Mouse (Mus musculus) hindbrain, embryonic 15.5 days (tissue): Measurements from ENCODE around the gene Jagn1. TPM values are rescaled to one million over a fixed set of nuclear protein-coding genes. Genes with fewer than 3 reads are reported as not detected.

ENCODE experiments used
- ATAC-seq: fragments of 200-750 bp; cut with Nextera tagmentation; 2 replicates; pipeline ENCODE4 v1.8.0; 2017; ENCODE audit warnings: low read depth, moderate number of reproducible peaks, moderate TSS enrichment; ENCODE audit not compliant: low FRiP score
- H3K27ac ChIP-seq: fragments of 300-500 bp; sonication (generic); replicated peaks from 2 replicates; pipeline ENCODE4 v1.5.1; 2015; ENCODE audit warnings: mild to moderate bottlenecking, inconsistent platforms
- H3K27me3 ChIP-seq: fragments of 300-500 bp; sonication (generic); 2 replicates; pipeline ENCODE4 v1.6.1; 2015; ENCODE audit warnings: control low read depth, inconsistent platforms
- H3K36me3 ChIP-seq: fragments of 300-500 bp; sonication (generic); 2 replicates; pipeline ENCODE4 v1.6.1; 2015; ENCODE audit warnings: control low read depth, inconsistent platforms
- H3K4me1 ChIP-seq: fragments of 300-500 bp; sonication (generic); replicated peaks from 2 replicates; pipeline ENCODE4 v1.6.1; 2015; ENCODE audit warnings: control low read depth, inconsistent platforms
- H3K4me2 ChIP-seq: fragments of 300-500 bp; sonication (generic); 2 replicates; pipeline ENCODE4 v1.6.1; 2015; ENCODE audit warnings: moderate library complexity, mild to moderate bottlenecking, inconsistent platforms
- H3K4me3 ChIP-seq: fragments of 300-500 bp; sonication (generic); 2 replicates; pipeline ENCODE4 v1.5.1; 2015; ENCODE audit warnings: mild to moderate bottlenecking, inconsistent platforms
- H3K9ac ChIP-seq: fragments of 300-500 bp; sonication (generic); 2 replicates; pipeline ENCODE4 v1.6.1; 2015; ENCODE audit warnings: inconsistent platforms
- H3K9me3 ChIP-seq: fragments of 300-500 bp; sonication (generic); 2 replicates; pipeline ENCODE4 v1.6.1; 2016; ENCODE audit warnings: control low read depth, inconsistent platforms
- WGBS: fragments of 180-500 bp; shearing (Covaris S2); methylation state at CpG from one replicate; pipeline ENCODE4 v1.1.7; 2015; 5-methylcytosine and 5-hydroxymethylcytosine counted together
- polyA plus RNA-seq: library from polyadenylated mRNA; unstranded; fragments of >200 nt; fragmentation: Nextera tagmentation; extraction: Ambion mirVana; gene quantifications from 2 replicates; pipeline ENCODE4 v1.2.1, GENCODE M21; 2015

Gene Jagn1
- polyA plus RNA-seq, 1 experiment from 2014 or later = 98.2 TPM

DNA sequence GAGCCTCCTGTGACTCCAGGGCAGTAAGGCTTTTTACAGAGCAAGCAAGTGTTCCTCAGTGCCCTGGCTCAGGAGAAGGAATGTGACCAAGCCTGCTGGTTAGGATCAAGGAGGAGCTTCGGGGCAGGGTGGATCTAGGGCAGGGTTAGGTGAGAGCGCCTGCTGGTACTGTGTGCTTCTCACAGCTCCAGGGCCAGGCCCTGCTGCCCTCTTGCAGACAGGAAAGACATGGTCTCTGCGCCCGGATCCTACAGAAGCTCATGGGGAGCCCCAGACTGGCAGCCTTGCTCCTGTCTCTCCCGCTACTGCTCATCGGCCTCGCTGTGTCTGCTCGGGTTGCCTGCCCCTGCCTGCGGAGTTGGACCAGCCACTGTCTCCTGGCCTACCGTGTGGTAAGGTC lies 16.3 kb downstream of the Jagn1 start:
- WGBS = 65% methylated on average over 10 of the region's 10 CpGs

DNA sequence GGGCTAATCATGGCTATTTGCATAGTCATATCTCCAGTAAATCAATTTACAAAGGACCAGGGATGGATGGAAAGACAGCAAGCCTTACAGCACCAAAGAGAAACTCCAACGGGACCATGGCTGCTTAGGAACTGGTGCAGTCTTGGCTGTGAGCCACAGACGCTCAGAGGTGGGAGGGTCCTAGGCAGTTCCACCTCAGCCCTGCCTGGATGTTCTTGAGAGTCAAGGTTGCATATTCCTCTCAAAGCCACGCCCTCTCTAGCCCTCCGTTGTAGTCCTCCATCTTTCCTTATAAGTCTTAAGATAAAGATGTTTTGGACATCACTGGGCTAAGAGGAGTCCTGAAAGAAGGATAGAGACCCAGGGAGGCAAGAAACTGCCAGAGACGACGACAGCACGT lies 21.7 kb downstream of the Jagn1 start:
- H3K36me3 ChIP-seq = no peaks in the 10 kb centered on the region
- H3K27me3 ChIP-seq = 0 out of 2 replicates have a peak, but pooled peaks cover 4% of the 10 kb centered on the region
- 72% methylated on average over 7 of the region's 7 CpGs for WGBS
- H3K4me1 ChIP-seq = no peaks in the 10 kb centered on the region; the same call in 1 of the 2 replicates
- no peak overlapping the region for H3K9ac ChIP-seq
- H3K4me2 ChIP-seq = no peak overlapping the region
- no peak for ATAC-seq
- H3K9me3 ChIP-seq = no peaks in the 10 kb centered on the region
- no peak overlapping the region for H3K4me3 ChIP-seq
- H3K27ac ChIP-seq = no peak overlapping the region

More for the DNA sequence above, 16.3 kb downstream of the Jagn1 start:
- Histone ChIP-seq H3K4me2 (no peak overlapping the region), H3K9ac (no peak overlapping the region), H3K4me3 (no peak overlapping the region), H3K4me1 (no peaks in the 10 kb centered on the region), H3K27me3 (no peaks in the 10 kb centered on the region), H3K36me3 (no peaks in the 10 kb centered on the region), H3K9me3 (no peaks in the 10 kb centered on the region), H3K27ac (no peak overlapping the region)
- ATAC-seq = no peak

DNA sequence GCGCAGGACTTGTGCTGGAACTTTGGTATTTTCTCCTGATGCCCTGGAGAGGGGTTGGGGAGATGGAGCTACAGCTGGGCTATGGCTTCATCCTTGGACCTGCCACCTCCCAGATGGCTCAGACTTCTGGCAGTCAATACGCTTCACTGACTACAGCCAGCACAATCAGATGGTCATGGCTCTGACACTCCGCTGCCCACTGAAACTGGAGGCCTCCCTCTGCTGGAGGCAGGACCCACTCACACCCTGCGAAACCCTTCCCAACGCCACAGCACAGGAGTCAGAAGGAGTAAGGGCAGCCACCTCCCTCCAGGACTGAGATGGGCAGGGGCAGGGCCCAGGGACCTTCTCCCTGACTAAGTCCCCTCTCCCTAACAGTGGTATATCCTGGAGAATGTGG lies 23.2 kb downstream of the Jagn1 start:
- Histone ChIP-seq H3K36me3 (no peaks in the 10 kb centered on the region), H3K4me3 (no peak overlapping the region), H3K4me1 (peaks cover 9% of the 10 kb centered on the region), H3K9me3 (no peaks in the 10 kb centered on the region), H3K27ac (no peak overlapping the region), H3K27me3 (peaks cover 8% of the 10 kb centered on the region), H3K4me2 (no peak overlapping the region), H3K9ac (no peak overlapping the region)
- no peak for ATAC-seq
- 54% methylated on average over 5 of the region's 5 CpGs for WGBS

DNA sequence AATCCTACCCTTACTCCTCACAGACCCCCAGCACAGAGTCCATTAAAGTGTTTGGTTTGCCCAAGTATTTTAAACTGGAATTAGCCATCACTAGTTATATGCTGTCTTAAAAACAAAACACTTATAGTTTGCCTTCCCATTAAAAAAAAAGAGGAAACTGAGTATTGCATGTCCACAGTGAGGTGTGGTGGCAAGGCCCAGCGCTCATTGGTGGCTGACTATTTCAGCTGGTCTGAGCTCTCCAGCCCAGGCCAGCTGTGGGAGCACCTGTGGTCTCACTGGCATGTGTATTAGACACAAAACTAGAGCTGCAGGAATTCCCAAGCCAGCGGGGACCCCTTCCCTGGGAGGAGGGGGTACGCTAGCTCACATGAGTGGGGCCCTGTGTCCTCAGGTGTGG lies 26.1 kb downstream of the Jagn1 start:
- ATAC-seq = no peak
- no peaks in the 10 kb centered on the region for H3K9me3 ChIP-seq
- H3K4me2 ChIP-seq = no peak overlapping the region
- WGBS = 58% methylated on average over 3 of the region's 3 CpGs
- no peaks in the 10 kb centered on the region for H3K36me3 ChIP-seq
- no peak overlapping the region for H3K4me3 ChIP-seq
- H3K4me1 ChIP-seq = peaks cover 14% of the 10 kb centered on the region
- H3K9ac ChIP-seq = no peak overlapping the region
- H3K27me3 ChIP-seq = peaks cover 22% of the 10 kb centered on the region
- H3K27ac ChIP-seq = no peak overlapping the region

DNA sequence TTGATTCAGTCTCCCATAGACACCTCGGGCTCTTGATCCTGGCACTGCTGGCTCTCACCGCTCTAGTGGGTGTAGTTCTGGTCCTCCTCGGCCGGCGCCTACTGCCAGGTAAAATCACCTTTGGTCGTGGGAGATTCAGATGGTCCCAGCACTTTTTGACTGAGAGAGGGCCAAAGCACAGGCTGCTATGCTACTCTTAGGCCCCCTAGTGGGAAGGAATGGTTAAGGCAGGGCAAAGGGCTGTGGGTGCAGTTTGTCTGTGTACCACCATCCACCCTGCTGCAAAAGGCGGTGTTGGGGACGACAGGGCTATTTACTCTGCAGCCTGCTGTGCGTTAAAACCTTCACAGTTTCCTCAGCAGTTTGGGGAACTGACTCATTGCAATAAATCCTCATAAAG lies 26.7 kb downstream of the Jagn1 start:
- peak overlapping the region; percentile 30; the same call in 1 of the 2 replicates for H3K9ac ChIP-seq
- H3K27me3 ChIP-seq = peaks cover 22% of the 10 kb centered on the region
- H3K4me2 ChIP-seq = peak overlapping the region; percentile 69
- no peak overlapping the region for H3K27ac ChIP-seq
- no peaks in the 10 kb centered on the region for H3K36me3 ChIP-seq
- ATAC-seq = peak; percentile 54
- H3K4me3 ChIP-seq = peak overlapping the region; percentile 38
- H3K9me3 ChIP-seq = no peaks in the 10 kb centered on the region
- WGBS = 11% methylated on average over 9 of the region's 9 CpGs
- H3K4me1 ChIP-seq = peaks cover 14% of the 10 kb centered on the region

DNA sequence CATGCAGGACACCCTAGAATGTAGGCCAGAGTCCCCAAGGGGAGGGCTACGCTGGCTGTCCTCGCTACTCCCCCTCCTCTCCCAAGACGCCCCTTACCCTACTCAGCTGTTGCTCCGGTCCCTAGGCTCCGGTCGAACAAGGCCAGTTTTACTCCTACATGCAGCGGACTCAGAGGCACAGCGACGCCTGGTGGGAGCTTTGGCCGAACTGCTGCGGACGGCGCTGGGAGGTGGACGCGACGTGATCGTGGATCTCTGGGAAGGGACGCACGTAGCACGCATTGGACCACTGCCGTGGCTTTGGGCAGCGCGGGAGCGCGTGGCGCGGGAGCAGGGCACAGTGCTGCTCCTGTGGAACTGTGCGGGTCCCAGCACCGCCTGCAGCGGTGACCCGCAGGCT lies 27.1 kb downstream of the Jagn1 start:
- WGBS = 2% methylated on average over 31 of the region's 31 CpGs
- peak; percentile 76 for ATAC-seq
- Histone ChIP-seq H3K4me1 (peaks cover 14% of the 10 kb centered on the region), H3K9ac (peak overlapping the region; percentile 30; the same call in 1 of the 2 replicates), H3K9me3 (no peaks in the 10 kb centered on the region), H3K4me2 (peak overlapping the region; percentile 69), H3K27ac (no peak overlapping the region), H3K27me3 (peaks cover 22% of the 10 kb centered on the region), H3K4me3 (peak overlapping the region; percentile 38), H3K36me3 (no peaks in the 10 kb centered on the region)

DNA sequence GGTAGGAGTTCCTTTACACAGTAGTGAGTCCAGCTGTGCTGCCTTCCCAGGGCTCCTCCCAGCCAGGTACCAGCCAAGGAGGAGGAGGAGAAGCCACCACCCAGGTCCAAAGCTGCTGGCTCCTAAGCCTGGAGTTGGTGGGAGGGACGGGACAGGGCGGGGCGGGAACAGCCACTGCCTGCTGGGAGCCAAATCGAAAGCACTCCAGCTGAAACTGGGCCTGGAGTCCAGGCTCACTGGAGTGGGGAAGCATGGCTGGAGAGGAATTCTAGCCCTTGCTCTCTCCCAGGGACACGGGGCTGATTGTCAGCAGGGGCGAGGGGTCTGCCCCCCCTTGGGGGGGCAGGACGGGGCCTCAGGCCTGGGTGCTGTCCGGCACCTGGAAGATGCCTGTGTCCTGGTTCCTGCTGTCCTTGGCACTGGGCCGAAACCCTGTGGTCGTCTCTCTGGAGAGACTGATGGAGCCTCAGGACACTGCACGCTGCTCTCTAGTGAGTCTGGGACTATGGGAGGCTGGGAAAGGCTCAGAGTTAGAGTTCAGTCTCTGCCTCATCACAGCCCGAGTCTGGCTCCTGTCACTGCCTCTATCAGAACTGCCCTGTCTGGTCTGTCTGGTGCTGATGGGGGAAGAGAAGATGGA lies 29.0 kb downstream of the Jagn1 start, which contains the start of gene Il17rc:
Gene Il17rc, plus strand, starts transcription at position 131 of the 640 bp plus-strand sequence.
- Histone ChIP-seq H3K4me1 (peaks cover 14% of the 10 kb centered on the region), H3K27me3 (peaks cover 22% of the 10 kb centered on the region), H3K9ac (0 out of 2 replicates have a peak within 1 kb of the TSS, but pooled peaks have one; percentile 9), H3K4me2 (peak within 1 kb of the TSS; percentile 30), H3K36me3 (no peaks in the 10 kb centered on the region), H3K27ac (no peak within 1 kb of the TSS), H3K4me3 (no peak within 1 kb of the TSS), H3K9me3 (no peaks in the 10 kb centered on the region)
- ATAC-seq = no peak
- WGBS = 18% methylated on average over 12 of the region's 12 CpGs

DNA sequence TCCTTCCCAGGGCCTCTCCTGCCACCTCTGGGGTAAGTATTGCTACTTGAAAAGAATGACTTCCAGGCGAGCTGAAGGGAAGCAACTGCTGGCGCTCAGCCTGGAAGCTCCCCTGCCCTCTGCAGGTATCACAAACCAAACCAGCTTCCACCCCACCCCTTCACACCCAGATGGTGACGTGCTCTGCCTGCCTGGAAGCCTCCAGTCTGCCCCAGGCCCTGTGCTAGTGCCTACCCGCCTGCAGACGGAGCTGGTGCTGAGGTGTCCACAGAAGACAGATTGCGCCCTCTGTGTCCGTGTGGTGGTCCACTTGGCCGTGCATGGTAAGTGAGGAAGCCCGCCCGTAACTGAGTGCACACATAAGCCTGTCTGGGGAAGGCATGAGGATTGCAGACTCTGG lies 29.7 kb downstream of the Jagn1 start:
- Histone ChIP-seq H3K27me3 (peaks cover 22% of the 10 kb centered on the region), H3K27ac (no peak overlapping the region), H3K4me2 (no peak overlapping the region), H3K36me3 (no peaks in the 10 kb centered on the region), H3K9ac (0 out of 2 replicates have a peak overlapping the region, but pooled peaks have one; percentile 9), H3K9me3 (no peaks in the 10 kb centered on the region), H3K4me1 (peaks cover 14% of the 10 kb centered on the region), H3K4me3 (no peak overlapping the region)
- ATAC-seq = no peak
- WGBS = 62% methylated on average over 10 of the region's 10 CpGs

DNA sequence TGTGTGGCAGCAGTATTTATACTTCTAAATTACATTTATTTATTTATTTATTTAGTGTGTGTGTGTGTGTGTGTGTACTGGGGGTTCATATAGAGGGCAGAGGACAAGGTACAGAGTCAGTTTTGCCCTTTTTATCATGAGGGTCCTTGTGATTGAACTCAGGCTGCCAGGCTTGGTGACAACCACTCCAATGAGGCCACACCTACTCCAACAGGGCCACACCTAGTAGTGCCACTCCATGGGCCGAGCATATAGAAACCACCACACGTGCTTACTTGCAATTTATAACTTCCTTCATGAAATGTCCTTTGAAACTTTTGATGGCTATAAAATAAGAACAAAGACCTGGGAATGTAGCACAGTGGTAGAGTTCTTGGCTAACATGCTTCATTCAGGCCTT lies 30.9 kb downstream of the Jagn1 start:
- no peak overlapping the region for H3K9ac ChIP-seq
- H3K27me3 ChIP-seq = peaks cover 18% of the 10 kb centered on the region
- no peak for ATAC-seq
- no peak overlapping the region for H3K4me2 ChIP-seq
- H3K4me3 ChIP-seq = no peak overlapping the region
- WGBS = 88% methylated on average over 2 of the region's 2 CpGs
- H3K27ac ChIP-seq = no peak overlapping the region
- no peaks in the 10 kb centered on the region for H3K36me3 ChIP-seq
- H3K4me1 ChIP-seq = peaks cover 14% of the 10 kb centered on the region
- no peaks in the 10 kb centered on the region for H3K9me3 ChIP-seq

DNA sequence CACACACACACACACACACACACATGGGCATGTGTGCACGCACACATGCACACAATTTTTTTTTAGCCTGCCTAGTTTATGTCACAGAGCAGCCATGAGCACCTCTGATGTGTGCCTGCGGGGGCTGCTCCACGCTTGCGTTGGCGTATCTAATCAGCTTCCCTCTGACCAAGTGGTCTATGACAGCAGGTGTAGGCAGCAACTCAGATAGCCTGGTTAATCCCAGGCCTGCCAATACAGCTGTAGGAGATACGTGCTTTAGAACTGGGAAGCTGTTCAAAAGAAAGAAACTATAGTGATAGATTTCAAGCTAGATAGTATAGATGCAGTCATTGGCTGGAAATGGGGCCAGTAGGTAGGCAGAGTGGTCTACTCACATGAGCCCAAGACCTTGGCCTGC lies 31.3 kb downstream of the Jagn1 start:
- no peak overlapping the region for H3K4me3 ChIP-seq
- H3K36me3 ChIP-seq = no peaks in the 10 kb centered on the region
- peaks cover 14% of the 10 kb centered on the region for H3K4me1 ChIP-seq
- WGBS = 86% methylated on average over 6 of the region's 6 CpGs
- H3K9me3 ChIP-seq = no peaks in the 10 kb centered on the region
- H3K4me2 ChIP-seq = no peak overlapping the region
- peaks cover 18% of the 10 kb centered on the region for H3K27me3 ChIP-seq
- H3K27ac ChIP-seq = no peak overlapping the region
- H3K9ac ChIP-seq = no peak overlapping the region
- no peak for ATAC-seq

DNA sequence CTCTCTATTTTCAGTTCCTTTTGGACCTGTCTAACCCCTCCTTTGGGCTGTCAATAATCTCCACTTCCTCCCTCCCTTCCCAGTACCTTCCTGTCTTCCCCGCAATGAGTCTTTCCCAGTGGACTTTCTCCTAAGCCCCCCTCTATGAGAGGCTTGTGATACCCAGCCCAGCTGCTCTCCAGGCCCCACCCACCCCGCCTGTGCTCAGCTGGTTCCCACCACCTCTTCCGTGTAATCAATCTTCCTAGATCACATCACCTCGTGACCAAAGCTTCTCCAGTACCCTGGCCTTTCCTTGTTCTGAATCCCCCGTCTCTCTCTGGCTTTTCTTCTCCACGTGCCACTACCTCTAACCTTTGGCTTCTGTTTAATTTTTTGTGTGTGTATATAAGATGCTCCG lies 35.0 kb downstream of the Jagn1 start:
- Histone ChIP-seq H3K4me1 (peaks cover 12% of the 10 kb centered on the region), H3K4me3 (no peak overlapping the region), H3K9me3 (no peaks in the 10 kb centered on the region), H3K4me2 (no peak overlapping the region), H3K27me3 (no peaks in the 10 kb centered on the region), H3K36me3 (no peaks in the 10 kb centered on the region), H3K9ac (no peak overlapping the region), H3K27ac (no peak overlapping the region)
- no peak for ATAC-seq
- 37% methylated on average over 7 of the region's 7 CpGs for WGBS

DNA sequence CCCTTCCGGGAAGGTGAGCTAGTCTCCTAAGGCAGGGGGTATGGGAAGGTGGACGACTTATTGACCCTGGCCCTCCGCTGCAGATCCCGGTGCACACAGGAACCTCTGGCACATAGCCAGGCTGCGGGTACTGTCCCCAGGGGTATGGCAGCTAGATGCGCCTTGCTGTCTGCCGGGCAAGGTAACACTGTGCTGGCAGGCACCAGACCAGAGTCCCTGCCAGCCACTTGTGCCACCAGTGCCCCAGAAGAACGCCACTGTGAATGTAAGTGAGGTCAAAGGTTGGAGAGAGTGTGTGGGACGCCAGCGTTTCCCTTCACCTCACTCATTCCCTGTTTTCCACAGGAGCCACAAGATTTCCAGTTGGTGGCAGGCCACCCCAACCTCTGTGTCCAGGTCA lies 36.5 kb downstream of the Jagn1 start:
- H3K27ac ChIP-seq = no peak overlapping the region
- H3K27me3 ChIP-seq = no peaks in the 10 kb centered on the region
- H3K4me1 ChIP-seq = peaks cover 19% of the 10 kb centered on the region
- H3K36me3 ChIP-seq = no peaks in the 10 kb centered on the region
- H3K4me3 ChIP-seq = no peak overlapping the region
- H3K9ac ChIP-seq = no peak overlapping the region
- ATAC-seq = no peak
- H3K9me3 ChIP-seq = no peaks in the 10 kb centered on the region
- no peak overlapping the region for H3K4me2 ChIP-seq
- 81% methylated on average over 10 of the region's 10 CpGs for WGBS
